Mouse (Mus musculus) fat pad, adult 2 months (tissue): ENCODE measurements around the gene Slc4a8.

ENCODE experiments used
- DNase-seq: peaks from one replicate; pipeline ENCODE4 v3.0.0-alpha.2; 2011; ENCODE audit warnings: low read depth, low spot score; ENCODE audit errors: extremely low read depth

Gene Slc4a8

GRCm38 (mm10) chr15:100825249-100825856, 63.8 kb downstream of the Slc4a8 start:
- DNase-seq = no peak

- no peak for DNase-seq
Observed at GRCm38 (mm10) chr15:100826076-100826475, 64.5 kb downstream of the Slc4a8 start.

GRCm38 (mm10) chr15:100829775-100830174, 68.2 kb downstream of the Slc4a8 start:
- DNase-seq = no peak

- no peak for DNase-seq
Observed at GRCm38 (mm10) chr15:100830682-100831081, 69.1 kb downstream of the Slc4a8 start.

GRCm38 (mm10) chr15:100832144-100832543, 70.6 kb downstream of the Slc4a8 start:
- DNase-seq = no peak

- no peak for DNase-seq
Observed at GRCm38 (mm10) chr15:100832784-100833183, 71.2 kb downstream of the Slc4a8 start.

- no peak for DNase-seq
Observed at GRCm38 (mm10) chr15:100836729-100837128, 75.2 kb downstream of the Slc4a8 start.

GRCm38 (mm10) chr15:100838607-100839207, 77.2 kb downstream of the Slc4a8 start:
- DNase-seq = no peak

- no peak for DNase-seq
Observed at GRCm38 (mm10) chr15:100844336-100844735, 82.8 kb downstream of the Slc4a8 start.

GRCm38 (mm10) chr15:100845049-100845879, 83.7 kb downstream of the Slc4a8 start:
- DNase-seq = no peak

- no peak for DNase-seq
Observed at GRCm38 (mm10) chr15:100847193-100847592, 85.6 kb downstream of the Slc4a8 start.

- no peak for DNase-seq
Observed at GRCm38 (mm10) chr15:100857586-100857985, 96.0 kb downstream of the Slc4a8 start.

- DNase-seq = no peak
Observed at GRCm38 (mm10) chr15:100860856-100861255, 99.3 kb downstream of the Slc4a8 start.

GRCm38 (mm10) chr15:100865556-100865955, 104.0 kb downstream of the Slc4a8 start:
- no peak for DNase-seq

- DNase-seq = no peak
Observed at GRCm38 (mm10) chr15:100869558-100869957, 108.0 kb downstream of the Slc4a8 start, which contains the start of gene Scn8a. Gene Scn8a, plus strand, starts transcription at chr15:100869858.

GRCm38 (mm10) chr15:100870001-100870774, 108.6 kb downstream of the Slc4a8 start:
- no peak for DNase-seq

GRCm38 (mm10) chr15:100870775-100871106, 109.2 kb downstream of the Slc4a8 start:
- no peak for DNase-seq

- DNase-seq = no peak
Observed at GRCm38 (mm10) chr15:100871107-100872011, 109.8 kb downstream of the Slc4a8 start.

GRCm38 (mm10) chr15:100873155-100873554, 111.6 kb downstream of the Slc4a8 start:
- DNase-seq = no peak
